In genomic region chr7:24081634-24082431, GRCm38 (mm10) we compare ENCODE assay signal across 7 mouse cellular contexts. TPM values are rescaled to one million over a fixed set of nuclear protein-coding genes. Genes with fewer than 3 reads are reported as not detected.
DNase-seq lines count a peak whose midpoint lies in the region; ATAC-seq lines count a peak whose summit lies in the region.

TSS of gene Zfp180 (plus strand) at chr7:24081924.

- peak within 1 kb of the TSS; percentile 77 for H3K4me2 ChIP-seq in embryonic facial prominence, embryonic 12.5 days (replicated peaks)
- H3K4me2 ChIP-seq in limb, embryonic 11.5 days (ENCODE audit: low read depth, severe bottlenecking) = peak within 1 kb of the TSS; percentile 66
- peak within 1 kb of the TSS; percentile 77 for H3K4me2 ChIP-seq in midbrain, embryonic 14.5 days (ENCODE audit: low read length)

- WGBS in embryonic facial prominence, embryonic 12.5 days = 20% methylated on average over 44 of the region's 44 CpGs
- WGBS in limb, embryonic 11.5 days = 20% methylated on average over 44 of the region's 44 CpGs
- 20% methylated on average over 44 of the region's 44 CpGs for WGBS in midbrain, embryonic 14.5 days

- H3K4me1 ChIP-seq in embryonic facial prominence, embryonic 12.5 days = peaks cover 10% of the 10 kb centered on the region
- peaks cover 3% of the 10 kb centered on the region; the same call in 1 of the 2 replicates for H3K4me1 ChIP-seq in limb, embryonic 11.5 days (ENCODE audit: control insufficient read depth, insufficient read depth, low read length)
- H3K4me1 ChIP-seq in midbrain, embryonic 14.5 days (ENCODE audit: control insufficient read depth, insufficient read depth, low read length) = peaks cover 15% of the 10 kb centered on the region; the same call in 1 of the 2 replicates

- peak; percentile 97 for ATAC-seq in embryonic facial prominence, embryonic 12.5 days (ENCODE audit: insufficient number of reproducible peaks, insufficient read depth, low FRiP score, low TSS enrichment)
- peak; percentile 98 for ATAC-seq in limb, embryonic 11.5 days (ENCODE audit: insufficient number of reproducible peaks, low FRiP score, low TSS enrichment, low read depth)
- ATAC-seq in midbrain, embryonic 14.5 days (ENCODE audit: low FRiP score, low TSS enrichment) = peak; percentile 96

- H3K27me3 ChIP-seq in embryonic facial prominence, embryonic 12.5 days = no peaks in the 10 kb centered on the region
- no peaks in the 10 kb centered on the region for H3K27me3 ChIP-seq in limb, embryonic 11.5 days (ENCODE audit: control insufficient read depth, insufficient read depth, low read length)
- H3K27me3 ChIP-seq in midbrain, embryonic 14.5 days (ENCODE audit: control insufficient read depth, insufficient read depth, low read length) = no peaks in the 10 kb centered on the region

- peak; percentile 92 for DNase-seq in adrenal gland, postnatal 25 days
- peak; percentile 100 for DNase-seq in heart, adult 11 months
- peak; percentile 94 for DNase-seq in kidney, adult 18-20 months
- DNase-seq in limb, embryonic 11.5 days (ENCODE audit: low spot score) = peak; percentile 92
- DNase-seq in midbrain, embryonic 14.5 days = peak; percentile 99
- DNase-seq in spleen, adult 18-20 months = peak; percentile 85 to 87

- peak within 1 kb of the TSS; percentile 80 for H3K27ac ChIP-seq in embryonic facial prominence, embryonic 12.5 days
- H3K27ac ChIP-seq in limb, embryonic 11.5 days (replicated peaks; ENCODE audit: low read depth, low read length) = peak within 1 kb of the TSS; percentile 75
- H3K27ac ChIP-seq in midbrain, embryonic 14.5 days (replicated peaks; ENCODE audit: low read depth, low read length) = peak within 1 kb of the TSS; percentile 78

- H3K9me3 ChIP-seq in embryonic facial prominence, embryonic 12.5 days = peaks cover 13% of the 10 kb centered on the region; the same call in 1 of the 2 replicates
- no peaks in the 10 kb centered on the region for H3K9me3 ChIP-seq in limb, embryonic 11.5 days (ENCODE audit: control insufficient read depth, low read length)
- peaks cover 11% of the 10 kb centered on the region for H3K9me3 ChIP-seq in midbrain, embryonic 14.5 days (ENCODE audit: control insufficient read depth, low read length)

- H3K36me3 ChIP-seq in embryonic facial prominence, embryonic 12.5 days = peaks cover 25% of the 10 kb centered on the region
- H3K36me3 ChIP-seq in limb, embryonic 11.5 days (ENCODE audit: control insufficient read depth, insufficient read depth, low read length) = peaks cover 8% of the 10 kb centered on the region; the same call in 1 of the 2 replicates
- peaks cover 12% of the 10 kb centered on the region; the same call in 1 of the 2 replicates for H3K36me3 ChIP-seq in midbrain, embryonic 14.5 days (ENCODE audit: control insufficient read depth, insufficient read depth, low read length)

- H3K4me3 ChIP-seq in embryonic facial prominence, embryonic 12.5 days = peak within 1 kb of the TSS; percentile 51
- peak within 1 kb of the TSS; percentile 57 for H3K4me3 ChIP-seq in limb, embryonic 11.5 days (ENCODE audit: low read depth, low read length)
- peak within 1 kb of the TSS; percentile 90 for H3K4me3 ChIP-seq in midbrain, embryonic 14.5 days (replicated peaks; ENCODE audit: low read depth, low read length)

- H3K9ac ChIP-seq in embryonic facial prominence, embryonic 12.5 days = peak within 1 kb of the TSS; percentile 60
- peak within 1 kb of the TSS; percentile 62 for H3K9ac ChIP-seq in limb, embryonic 11.5 days (ENCODE audit: low read length)
- H3K9ac ChIP-seq in midbrain, embryonic 14.5 days (replicated peaks; ENCODE audit: low read length) = peak within 1 kb of the TSS; percentile 80

RNA-seq across cellular contexts. Expression of gene Zfp180, which starts in this region (rescaled TPM):
- 26.6 and 27.0 TPM in 2 replicates for total RNA-seq in adrenal gland, postnatal 25 days (2021)
- polyA plus RNA-seq in embryonic facial prominence, embryonic 12.5 days (2016; fragmentation: Nextera tagmentation; extraction: Ambion mirVana) = 27.4 and 27.7 TPM in 2 replicates
- polyA plus RNA-seq in limb, embryonic 11.5 days (2014; fragmentation: Nextera tagmentation; extraction: Ambion mirVana) = 30.7 and 30.9 TPM in 2 replicates
- 34.1 and 41.6 TPM in 2 replicates for polyA plus RNA-seq in midbrain, embryonic 14.5 days (2014; fragmentation: Nextera tagmentation; extraction: Ambion mirVana)

Comparison
In these comparisons a context has a peak if more than half of its experiments do, and no peak if none do; other contexts are left out.
1. Peak in every context shown above with its lines: DNase-seq, ATAC-seq, H3K4me3 ChIP-seq and H3K27ac ChIP-seq.